Mouse (Mus musculus): Measurements from ENCODE around the gene Dync1li2. TPM values are rescaled to one million over a fixed set of nuclear protein-coding genes. Genes with fewer than 3 reads are reported as not detected.

Dync1li2 gene
- polyA plus RNA-seq, 1 experiment from 2014 or later, result 50.8 TPM

GRCm38 (mm10) chr8:104387980-104388379, 54.9 kb downstream of the Dync1li2 start:
- H3K4me1 ChIP-seq, result peaks cover 47% of the 10 kb centered on the region
- no peak overlapping the region for H3K4me3 ChIP-seq
- H3K27ac ChIP-seq, result no peak overlapping the region
- no peaks in the 10 kb centered on the region for H3K9me3 ChIP-seq
- DNase-seq (ENCODE audit: low spot score), result no peak
- H3K27me3 ChIP-seq (ENCODE audit: insufficient read depth, poor library complexity, severe bottlenecking), result no peaks in the 10 kb centered on the region
- H3K36me3 ChIP-seq, result no peaks in the 10 kb centered on the region
- WGBS, result 83% methylated on average over 2 of the region's 2 CpGs

DNA sequence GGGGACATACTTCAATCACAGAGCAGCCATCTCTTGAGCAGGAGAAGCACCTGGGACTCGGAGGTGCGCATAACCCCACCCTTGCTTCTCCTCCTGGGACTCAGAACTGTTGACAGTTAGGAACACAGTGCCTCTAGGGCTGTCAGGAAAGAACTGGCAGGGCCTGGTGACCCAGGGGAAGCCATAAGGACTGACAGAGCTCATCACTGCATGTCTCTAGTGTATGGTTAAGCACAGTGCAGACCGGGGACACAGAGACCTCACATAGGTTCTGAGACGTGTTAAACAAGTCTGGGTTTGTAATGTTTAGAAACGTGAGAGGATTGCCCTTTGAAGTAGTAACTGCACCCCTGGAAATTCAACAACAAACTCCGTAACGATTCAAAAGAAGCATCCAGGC, 55.3 kb downstream of the Dync1li2 start:
- peaks cover 48% of the 10 kb centered on the region for H3K4me1 ChIP-seq
- no peaks in the 10 kb centered on the region for H3K9me3 ChIP-seq
- no peaks in the 10 kb centered on the region for H3K27me3 ChIP-seq (ENCODE audit: insufficient read depth, poor library complexity, severe bottlenecking)
- no peak overlapping the region for H3K27ac ChIP-seq
- no peak overlapping the region for H3K4me3 ChIP-seq
- WGBS, result 50% methylated on average over 7 of the region's 7 CpGs
- no peaks in the 10 kb centered on the region for H3K36me3 ChIP-seq
- no peak for DNase-seq (ENCODE audit: low spot score)

- DNase-seq (ENCODE audit: low spot score), result no peak
- H3K4me1 ChIP-seq, result peaks cover 48% of the 10 kb centered on the region
- H3K4me3 ChIP-seq, result no peak overlapping the region
- no peaks in the 10 kb centered on the region for H3K27me3 ChIP-seq (ENCODE audit: insufficient read depth, poor library complexity, severe bottlenecking)
- H3K36me3 ChIP-seq, result no peaks in the 10 kb centered on the region
- no peaks in the 10 kb centered on the region for H3K9me3 ChIP-seq
- H3K27ac ChIP-seq, result no peak overlapping the region
- 16% methylated on average over 4 of the region's 4 CpGs for WGBS
Observed at GRCm38 (mm10) chr8:104386693-104387092, 56.2 kb downstream of the Dync1li2 start.

- 74% methylated on average over 3 of the region's 3 CpGs for WGBS
- Histone ChIP-seq H3K36me3 (no peaks in the 10 kb centered on the region), H3K27me3 (ENCODE audit: insufficient read depth, poor library complexity, severe bottlenecking) (no peaks in the 10 kb centered on the region), H3K4me1 (peaks cover 63% of the 10 kb centered on the region), H3K4me3 (no peak overlapping the region), H3K9me3 (no peaks in the 10 kb centered on the region), H3K27ac (no peak overlapping the region)
- DNase-seq (ENCODE audit: low spot score), result no peak
Observed at GRCm38 (mm10) chr8:104383977-104384376, 58.9 kb downstream of the Dync1li2 start.

- Histone ChIP-seq H3K27ac (no peak overlapping the region), H3K27me3 (ENCODE audit: insufficient read depth, poor library complexity, severe bottlenecking) (no peaks in the 10 kb centered on the region), H3K4me3 (no peak overlapping the region), H3K4me1 (peaks cover 63% of the 10 kb centered on the region), H3K36me3 (no peaks in the 10 kb centered on the region), H3K9me3 (no peaks in the 10 kb centered on the region)
- DNase-seq (ENCODE audit: low spot score), result no peak
- WGBS, result 50% methylated on average over 2 of the region's 2 CpGs
Observed at GRCm38 (mm10) chr8:104383296-104383695, 59.6 kb downstream of the Dync1li2 start.

DNA sequence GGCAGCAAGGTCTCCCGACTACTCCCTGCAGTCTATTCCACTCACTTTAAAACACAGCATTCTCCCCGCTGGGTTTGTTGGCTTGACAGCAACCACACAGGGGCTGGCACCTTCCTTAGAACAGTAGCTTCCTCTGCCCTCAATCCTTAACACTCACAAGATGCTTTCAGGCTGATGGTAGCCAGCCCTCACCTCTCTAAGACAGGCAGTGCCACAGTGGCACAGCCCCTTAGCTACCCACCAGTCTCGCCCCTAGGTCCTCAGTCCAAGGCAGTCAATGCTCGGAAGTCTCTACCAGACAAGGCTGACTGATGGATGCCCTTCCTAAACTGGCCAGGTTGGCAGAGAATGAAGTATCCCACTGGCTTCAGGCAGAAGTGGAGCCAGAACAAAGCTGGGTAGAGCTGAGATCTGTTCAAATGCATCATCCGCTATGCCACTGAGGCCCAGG, 61.9 kb downstream of the Dync1li2 start:
- H3K4me1 ChIP-seq, result peaks cover 43% of the 10 kb centered on the region
- H3K27ac ChIP-seq, result no peak overlapping the region; the same call in 1 of the 2 replicates
- no peak for DNase-seq (ENCODE audit: low spot score)
- no peaks in the 10 kb centered on the region for H3K9me3 ChIP-seq
- no peak overlapping the region for H3K4me3 ChIP-seq
- no peaks in the 10 kb centered on the region for H3K27me3 ChIP-seq (ENCODE audit: insufficient read depth, poor library complexity, severe bottlenecking)
- WGBS, result 81% methylated on average over 5 of the region's 5 CpGs
- H3K36me3 ChIP-seq, result no peaks in the 10 kb centered on the region

- Histone ChIP-seq H3K4me3 (no peak overlapping the region), H3K36me3 (no peaks in the 10 kb centered on the region), H3K27ac (no peak overlapping the region), H3K4me1 (peaks cover 43% of the 10 kb centered on the region), H3K27me3 (ENCODE audit: insufficient read depth, poor library complexity, severe bottlenecking) (no peaks in the 10 kb centered on the region), H3K9me3 (no peaks in the 10 kb centered on the region)
- 79% methylated on average over 7 of the region's 7 CpGs for WGBS
- no peak for DNase-seq (ENCODE audit: low spot score)
Observed at GRCm38 (mm10) chr8:104380269-104380668, 62.6 kb downstream of the Dync1li2 start.

- WGBS, result 67% methylated on average over 10 of the region's 10 CpGs
- H3K4me1 ChIP-seq, result peaks cover 52% of the 10 kb centered on the region
- H3K27me3 ChIP-seq (ENCODE audit: insufficient read depth, poor library complexity, severe bottlenecking), result no peaks in the 10 kb centered on the region
- no peaks in the 10 kb centered on the region for H3K9me3 ChIP-seq
- no peak for DNase-seq (ENCODE audit: low spot score)
- no peak overlapping the region for H3K27ac ChIP-seq
- no peak overlapping the region for H3K4me3 ChIP-seq
- no peaks in the 10 kb centered on the region for H3K36me3 ChIP-seq
Observed at GRCm38 (mm10) chr8:104379301-104379836, 63.5 kb downstream of the Dync1li2 start.

DNA sequence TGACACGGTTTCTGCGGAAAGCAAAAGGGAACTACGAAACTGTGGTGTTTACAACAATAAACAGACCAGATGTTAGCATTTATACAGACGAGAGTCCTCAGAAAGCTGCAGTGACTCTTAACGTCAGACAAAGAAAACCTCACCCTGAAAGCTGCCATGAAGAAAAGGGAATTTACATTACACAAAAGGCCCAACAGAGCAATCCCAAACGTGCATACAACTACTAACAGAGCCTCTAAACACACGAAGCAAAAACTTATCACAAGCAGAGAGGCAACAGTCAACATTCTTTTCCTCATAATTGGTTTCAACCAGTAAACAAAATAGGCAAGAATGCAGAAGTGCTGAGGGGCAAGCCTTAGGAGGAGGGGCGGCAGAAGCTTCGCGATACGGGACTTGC, 66.2 kb downstream of the Dync1li2 start:
- no peaks in the 10 kb centered on the region for H3K36me3 ChIP-seq
- no peaks in the 10 kb centered on the region for H3K27me3 ChIP-seq (ENCODE audit: insufficient read depth, poor library complexity, severe bottlenecking)
- no peak overlapping the region for H3K4me3 ChIP-seq
- 77% methylated on average over 11 of the region's 11 CpGs for WGBS
- no peak overlapping the region for H3K27ac ChIP-seq
- H3K9me3 ChIP-seq, result no peaks in the 10 kb centered on the region
- DNase-seq (ENCODE audit: low spot score), result no peak
- peaks cover 45% of the 10 kb centered on the region for H3K4me1 ChIP-seq

GRCm38 (mm10) chr8:104375959-104376358, 66.9 kb downstream of the Dync1li2 start:
- Histone ChIP-seq H3K27me3 (ENCODE audit: insufficient read depth, poor library complexity, severe bottlenecking) (no peaks in the 10 kb centered on the region), H3K36me3 (peaks cover 3% of the 10 kb centered on the region; the same call in 1 of the 2 replicates), H3K9me3 (no peaks in the 10 kb centered on the region), H3K27ac (peak overlapping the region; percentile 59; the same call in 1 of the 2 replicates), H3K4me3 (no peak overlapping the region), H3K4me1 (peaks cover 40% of the 10 kb centered on the region)
- DNase-seq (ENCODE audit: low spot score), result no peak
- WGBS, result 64% methylated on average over 5 of the region's 5 CpGs

DNA sequence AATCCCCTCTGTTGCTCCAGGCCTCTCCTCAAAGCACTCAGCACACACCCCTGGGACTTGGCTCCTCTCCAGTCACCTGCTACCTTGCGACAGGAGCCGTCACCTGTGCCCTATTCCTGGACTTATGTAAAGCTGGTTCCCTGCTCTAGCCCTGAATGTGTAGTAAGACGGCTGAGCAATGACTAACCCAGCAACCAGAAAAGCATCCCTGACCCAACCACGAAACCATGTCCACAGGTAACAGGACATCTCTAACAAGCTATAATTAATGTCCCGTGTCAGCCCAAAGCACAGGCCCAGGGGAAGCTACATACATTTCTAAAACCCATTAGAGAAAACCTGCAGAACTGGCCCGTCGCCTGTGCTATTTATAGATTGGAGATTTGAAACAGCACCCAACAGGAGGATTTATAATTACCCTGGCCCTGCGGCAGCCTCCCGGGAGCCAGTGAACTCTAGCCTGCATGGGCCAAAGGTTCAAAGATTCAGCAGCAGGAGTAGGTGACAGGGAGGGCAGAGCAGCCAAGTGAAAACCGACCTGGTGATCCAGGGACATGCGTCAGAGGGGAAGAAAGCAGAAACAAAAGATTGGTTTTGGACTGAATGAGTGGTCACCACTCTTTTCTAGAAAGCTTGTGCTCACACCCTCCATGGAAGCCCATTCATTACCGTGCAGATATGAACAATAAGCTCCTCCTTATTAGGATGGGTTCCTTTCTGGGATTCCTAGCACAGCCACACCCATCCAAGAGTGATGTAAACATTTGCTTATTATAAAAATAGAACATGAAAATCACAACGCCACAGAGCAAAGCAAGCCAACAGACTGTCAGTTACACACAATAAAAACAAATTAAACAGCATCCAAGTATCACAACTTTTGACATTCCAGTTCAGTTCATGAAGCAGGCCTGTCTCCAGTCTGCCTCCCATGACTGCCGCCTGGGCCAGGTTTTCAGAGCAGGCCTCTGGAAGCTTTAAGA, 67.7 kb downstream of the Dync1li2 start:
- Histone ChIP-seq H3K27ac (peak overlapping the region; percentile 59; the same call in 1 of the 2 replicates), H3K4me1 (peaks cover 32% of the 10 kb centered on the region), H3K27me3 (ENCODE audit: insufficient read depth, poor library complexity, severe bottlenecking) (no peaks in the 10 kb centered on the region), H3K9me3 (no peaks in the 10 kb centered on the region), H3K36me3 (peaks cover 3% of the 10 kb centered on the region; the same call in 1 of the 2 replicates), H3K4me3 (no peak overlapping the region)
- DNase-seq (ENCODE audit: low spot score), result no peak
- 51% methylated on average over 14 of the region's 14 CpGs for WGBS

DNA sequence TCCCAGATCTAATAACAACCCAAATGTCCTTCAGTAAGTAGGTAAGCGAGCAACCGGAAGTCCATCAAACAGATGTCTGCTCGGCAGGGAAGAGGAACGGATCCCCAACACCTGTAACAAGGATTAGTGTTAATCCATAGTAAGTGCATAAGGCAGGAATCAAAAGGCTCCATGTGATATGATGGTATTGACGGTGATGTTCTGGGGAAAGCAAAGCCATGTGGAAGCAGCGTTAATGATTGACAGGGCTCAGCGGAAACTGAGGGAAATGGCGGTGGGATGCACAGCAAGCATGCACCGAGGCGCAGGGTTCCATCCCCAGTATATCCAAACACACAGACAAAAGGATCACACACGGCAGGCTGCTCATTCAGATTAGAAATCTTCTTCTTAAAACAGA, 68.6 kb downstream of the Dync1li2 start:
- WGBS, result 79% methylated on average over 11 of the region's 11 CpGs
- Histone ChIP-seq H3K27me3 (ENCODE audit: insufficient read depth, poor library complexity, severe bottlenecking) (no peaks in the 10 kb centered on the region), H3K36me3 (peaks cover 3% of the 10 kb centered on the region; the same call in 1 of the 2 replicates), H3K27ac (0 out of 2 replicates have a peak overlapping the region, but pooled peaks have one; percentile 10), H3K4me1 (peaks cover 29% of the 10 kb centered on the region), H3K4me3 (no peak overlapping the region), H3K9me3 (no peaks in the 10 kb centered on the region)
- DNase-seq (ENCODE audit: low spot score), result no peak

- Histone ChIP-seq H3K4me1 (peaks cover 27% of the 10 kb centered on the region), H3K27ac (no peak overlapping the region), H3K9me3 (no peaks in the 10 kb centered on the region), H3K27me3 (ENCODE audit: insufficient read depth, poor library complexity, severe bottlenecking) (no peaks in the 10 kb centered on the region), H3K4me3 (no peak overlapping the region), H3K36me3 (peaks cover 3% of the 10 kb centered on the region; the same call in 1 of the 2 replicates)
- 83% methylated on average over 11 of the region's 11 CpGs for WGBS
- no peak for DNase-seq (ENCODE audit: low spot score)
Observed at GRCm38 (mm10) chr8:104373779-104374178, 69.1 kb downstream of the Dync1li2 start.
